Mouse (Mus musculus) bone marrow, adult 2 months (tissue): ENCODE results near the gene Lpgat1. TPM values are rescaled to one million over a fixed set of nuclear protein-coding genes. Genes with fewer than 3 reads are reported as not detected.

Experiments used
- H3K27ac ChIP-seq: fragments of 200-500 bp; 2 replicates; pipeline ENCODE4 v1.5.1; 2012; ENCODE audit warnings: low read depth, mild to moderate bottlenecking, control low read depth, inconsistent platforms, low read length; ENCODE audit not compliant: control insufficient read depth, poor library complexity, insufficient read depth
- H3K4me1 ChIP-seq: fragments of 200-500 bp; 2 replicates; pipeline ENCODE4 v1.6.1; 2011; ENCODE audit warnings: low read length; ENCODE audit not compliant: control insufficient read depth, insufficient read depth
- H3K4me3 ChIP-seq: fragments of 200-500 bp; replicated peaks from 2 replicates; pipeline ENCODE3; 2011; ENCODE audit warnings: mild to moderate bottlenecking, low read depth, low read length, control low read depth; ENCODE audit not compliant: control insufficient read depth
- CTCF ChIP-seq: fragments of 200-500 bp; IDR thresholded peaks from 2 replicates; pipeline ENCODE4 v1.5.1; 2011; ENCODE audit warnings: low read length, control low read depth; ENCODE audit not compliant: control insufficient read depth, insufficient read depth
- POLR2A ChIP-seq: fragments of 200-500 bp; IDR thresholded peaks from 2 replicates; pipeline ENCODE4 v1.6.1; 2011; ENCODE audit warnings: low read depth, mild to moderate bottlenecking, control low read depth, low read length, borderline replicate concordance; ENCODE audit not compliant: control insufficient read depth
- WGBS: fragments of 180-500 bp; shearing (Covaris S2); methylation state at CpG from one replicate; pipeline ENCODE4 v1.1.7; 2018; 5-methylcytosine and 5-hydroxymethylcytosine counted together
- polyA plus RNA-seq: library from polyadenylated mRNA; stranded (reverse); fragments of >200 nt; gene quantifications from 2 replicates; pipeline ENCODE4 v1.2.4, GENCODE M21; 2011; ENCODE audit warnings: low replicate concordance; ENCODE audit not compliant: missing spikeins, insufficient read depth, insufficient read length

Lpgat1 gene
- polyA plus RNA-seq, 1 experiment, result 21.1 TPM

GRCm38 (mm10) chr1:191802820-191803655 is 85.4 kb downstream of the Lpgat1 start:
- H3K4me1 ChIP-seq, result no peaks in the 10 kb centered on the region; the same call in 1 of the 2 replicates
- 68% methylated on average over 10 of the region's 10 CpGs for WGBS
- H3K27ac ChIP-seq, result no peak overlapping the region
- no peak overlapping the region for H3K4me3 ChIP-seq
- TF ChIP-seq POLR2A, result no peak
- no peak for TF ChIP-seq CTCF

DNA sequence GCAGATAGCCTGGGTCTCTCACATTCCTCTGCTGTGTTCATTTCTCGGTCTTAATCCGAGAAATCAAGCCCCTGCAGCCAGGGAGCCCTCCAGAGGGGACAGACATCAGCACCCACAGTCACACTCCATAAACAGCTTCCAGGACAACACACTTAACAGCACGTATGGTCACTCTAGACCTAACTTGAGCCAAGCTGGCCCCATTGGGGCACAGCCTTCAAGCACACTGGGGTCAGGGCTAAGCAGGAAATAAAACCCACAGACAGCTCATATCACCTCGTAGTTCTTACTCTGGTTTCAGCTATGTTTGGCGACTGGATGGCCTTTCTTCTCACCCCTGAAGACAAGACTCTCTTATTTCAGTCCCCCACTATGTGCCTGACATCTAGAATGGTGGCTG is 87.1 kb downstream of the Lpgat1 start:
- TF ChIP-seq POLR2A, result no peak
- no peak for TF ChIP-seq CTCF
- WGBS, result 38% methylated on average over 5 of the region's 5 CpGs
- no peak overlapping the region for H3K4me3 ChIP-seq

GRCm38 (mm10) chr1:191805788-191806187 is 88.2 kb downstream of the Lpgat1 start:
- 72% methylated on average over 6 of the region's 6 CpGs for WGBS
- no peak for TF ChIP-seq POLR2A
- TF ChIP-seq CTCF, result no peak
- H3K27ac ChIP-seq, result no peak overlapping the region

More for the DNA sequence above, 87.1 kb downstream of the Lpgat1 start:
- Histone ChIP-seq H3K4me1 (no peaks in the 10 kb centered on the region; the same call in 1 of the 2 replicates), H3K27ac (no peak overlapping the region)

GRCm38 (mm10) chr1:191806740-191807139 is 89.1 kb downstream of the Lpgat1 start:
- H3K27ac ChIP-seq, result no peak overlapping the region
- H3K4me1 ChIP-seq, result no peaks in the 10 kb centered on the region; the same call in 1 of the 2 replicates
- 89% methylated on average over 4 of the region's 4 CpGs for WGBS
- no peak overlapping the region for H3K4me3 ChIP-seq
- no peak for TF ChIP-seq CTCF
- TF ChIP-seq POLR2A, result no peak

More at GRCm38 (mm10) chr1:191805788-191806187, 88.2 kb downstream of the Lpgat1 start:
- Histone ChIP-seq H3K4me3 (no peak overlapping the region), H3K4me1 (no peaks in the 10 kb centered on the region; the same call in 1 of the 2 replicates)

GRCm38 (mm10) chr1:191807979-191808378 is 90.3 kb downstream of the Lpgat1 start:
- WGBS, result 74% methylated on average over 7 of the region's 7 CpGs
- no peak overlapping the region for H3K4me3 ChIP-seq
- TF ChIP-seq CTCF, result no peak
- no peak for TF ChIP-seq POLR2A
- peaks cover 4% of the 10 kb centered on the region for H3K4me1 ChIP-seq
- H3K27ac ChIP-seq, result no peak overlapping the region

DNA sequence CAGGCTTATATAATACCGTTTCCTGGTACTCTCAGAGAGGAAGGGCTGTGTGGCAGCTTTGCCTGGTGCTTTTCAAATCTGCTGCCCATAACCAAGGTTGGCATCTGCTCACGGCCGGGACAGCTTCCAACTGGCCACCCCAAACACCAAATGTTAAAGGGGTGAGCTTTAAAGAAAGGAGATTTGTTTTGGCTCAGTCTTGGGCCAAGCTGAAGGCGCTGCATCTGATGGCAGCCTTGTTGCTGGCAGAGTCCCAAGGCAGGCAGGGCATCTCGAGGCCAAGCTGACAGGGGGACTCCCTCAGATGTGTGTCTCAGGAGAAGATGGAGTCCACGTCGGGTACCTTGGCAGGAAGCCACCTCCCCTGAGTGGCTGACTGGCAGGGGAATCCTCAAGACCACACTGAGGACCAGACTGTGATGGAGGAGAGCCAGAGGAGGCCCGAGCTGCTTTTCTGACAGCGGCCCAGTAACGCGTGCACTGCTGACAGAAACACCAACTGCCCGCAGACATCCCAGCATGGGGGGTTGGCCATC is 91.1 kb downstream of the Lpgat1 start:
- 46% methylated on average over 12 of the region's 12 CpGs for WGBS
- H3K4me1 ChIP-seq, result peaks cover 4% of the 10 kb centered on the region
- no peak for TF ChIP-seq POLR2A
- no peak for TF ChIP-seq CTCF
- no peak overlapping the region for H3K27ac ChIP-seq
- H3K4me3 ChIP-seq, result no peak overlapping the region

- peaks cover 4% of the 10 kb centered on the region for H3K4me1 ChIP-seq
- no peak overlapping the region for H3K4me3 ChIP-seq
- TF ChIP-seq CTCF, result no peak
- no peak for TF ChIP-seq POLR2A
- WGBS, result 88% methylated on average over 12 of the region's 12 CpGs
- no peak overlapping the region for H3K27ac ChIP-seq
Observed at GRCm38 (mm10) chr1:191811774-191812173, 94.1 kb downstream of the Lpgat1 start.

DNA sequence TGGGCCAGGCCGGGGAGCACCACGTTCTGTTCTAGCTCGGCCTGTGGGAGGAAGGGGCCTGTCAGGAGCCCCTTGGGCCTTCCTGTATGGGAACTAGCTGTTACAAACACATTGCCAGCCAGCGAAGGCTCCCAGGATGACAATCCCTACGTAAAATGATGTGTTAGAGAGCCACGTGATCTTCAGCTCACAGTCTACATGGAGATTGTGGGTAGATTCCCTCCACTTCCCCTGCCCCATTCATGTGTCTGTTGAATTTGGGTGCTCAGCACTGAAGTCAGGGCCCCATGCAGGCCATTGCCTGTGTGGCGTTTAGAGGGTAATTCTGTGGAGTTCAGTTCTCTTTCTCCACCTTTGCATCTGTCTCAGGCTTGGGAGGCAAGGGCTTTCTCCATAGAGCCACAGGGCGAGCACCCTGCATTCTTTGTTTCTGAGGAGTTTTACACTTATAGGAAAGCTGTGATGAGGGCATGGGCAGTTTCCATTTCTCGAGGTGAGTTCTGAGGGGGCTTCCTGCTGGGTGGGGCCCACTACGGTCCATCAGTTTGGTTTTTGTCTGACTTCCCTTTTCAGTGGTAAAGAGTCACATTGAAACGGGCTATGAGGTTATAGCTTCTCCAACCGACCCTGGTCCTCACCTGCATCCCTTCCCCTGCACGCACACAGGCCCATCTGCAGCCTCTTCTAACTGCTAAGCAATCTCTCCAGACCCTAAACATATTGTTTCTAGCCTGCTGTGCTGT is 95.5 kb downstream of the Lpgat1 start:
- Histone ChIP-seq H3K4me3 (no peak overlapping the region), H3K4me1 (peaks cover 4% of the 10 kb centered on the region), H3K27ac (peak overlapping the region; percentile 85)
- TF ChIP-seq POLR2A (no peak), CTCF (no peak)
- WGBS, result 46% methylated on average over 13 of the region's 13 CpGs
